Mouse (Mus musculus) cerebellum, adult 18-20 months (tissue): ENCODE results near the gene Tnfrsf13b.
A peak's percentile ranks its signal among the peaks of the same experiment; 100 is the strongest.
"Not testable (repeated sequence)": the region's sequence is repeated elsewhere in the genome, so short reads cannot be mapped to it uniquely, and the experiment has no call there.

ENCODE experiments used
- DNase-seq, 2 experiments: peaks; one replicate each; pipeline ENCODE4 v3.0.0; 2021

Tnfrsf13b gene

DNA sequence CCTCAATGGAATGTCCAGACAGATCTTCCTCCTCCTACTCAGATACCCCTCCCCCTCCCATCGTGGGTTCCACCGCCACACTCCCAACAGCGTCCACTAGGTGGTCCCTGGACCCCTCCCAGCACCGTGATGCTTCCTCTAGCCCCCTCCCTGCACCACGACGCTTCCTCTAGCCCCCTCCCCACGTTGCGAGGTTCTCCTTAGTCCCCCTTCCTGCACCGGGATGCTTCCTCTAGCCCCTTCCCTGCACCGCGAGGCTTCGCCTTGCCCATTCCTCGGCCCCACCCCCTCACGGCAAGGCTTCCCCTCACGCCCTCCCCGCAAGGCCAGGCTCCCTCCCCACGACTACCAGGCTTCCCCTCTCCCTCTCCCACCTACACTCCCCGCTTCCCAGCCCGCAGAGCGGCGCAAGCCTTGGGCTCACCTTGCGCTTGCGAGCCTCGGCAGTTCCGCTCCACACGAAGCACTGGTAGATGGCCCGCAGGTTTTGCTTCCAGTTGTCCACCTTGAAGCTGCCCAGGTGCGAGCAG, 47.8 kb downstream of the Tnfrsf13b start:
- peak in 1 of 2 experiments; percentile 67 for DNase-seq

DNA sequence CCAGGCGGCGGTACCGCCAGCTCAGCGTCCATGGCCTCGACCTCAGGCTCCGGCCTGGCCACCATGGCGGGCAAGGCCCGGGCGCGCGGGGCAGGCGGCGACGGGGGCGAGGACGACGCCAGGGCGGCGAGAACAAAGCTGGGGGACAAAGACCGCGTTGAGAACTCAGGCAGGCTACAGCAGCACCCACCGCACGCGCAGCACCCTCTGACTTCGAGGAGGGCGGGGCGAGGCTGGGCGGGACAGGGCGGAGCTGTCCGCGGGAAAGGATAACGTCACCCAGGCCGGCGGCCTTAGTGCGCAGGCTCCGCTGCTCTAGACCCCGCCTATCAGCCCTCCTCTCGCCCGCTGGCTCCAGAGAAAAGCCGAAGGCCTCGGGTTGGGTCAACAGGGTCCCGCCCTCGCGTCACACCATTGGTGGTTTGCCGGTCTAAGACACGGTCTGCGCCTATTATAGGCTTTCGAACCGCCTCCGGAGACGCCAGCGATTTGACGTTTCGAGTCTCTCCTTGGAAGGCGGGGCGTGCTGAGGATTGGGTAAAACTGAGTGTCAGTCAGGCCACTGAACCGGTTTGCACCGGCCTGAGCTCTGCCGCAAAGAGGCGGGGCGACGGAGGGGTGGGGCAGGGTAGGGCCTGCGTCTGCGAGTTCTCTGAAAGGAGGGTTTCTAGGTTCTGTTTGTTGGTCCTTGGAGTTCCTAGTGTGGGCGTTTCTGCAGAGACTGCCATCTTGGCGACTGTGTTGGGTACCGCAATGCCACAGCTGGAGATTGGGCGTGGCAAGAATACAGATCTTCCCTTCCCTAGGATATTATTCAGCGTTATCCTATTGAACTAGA, 48.5 kb downstream of the Tnfrsf13b start, which contains the start of gene Usp22:
Usp22 (minus strand) TSS at position 235 of the 838 bp plus-strand sequence.
- peak; percentile 97 to 100 for DNase-seq

DNA sequence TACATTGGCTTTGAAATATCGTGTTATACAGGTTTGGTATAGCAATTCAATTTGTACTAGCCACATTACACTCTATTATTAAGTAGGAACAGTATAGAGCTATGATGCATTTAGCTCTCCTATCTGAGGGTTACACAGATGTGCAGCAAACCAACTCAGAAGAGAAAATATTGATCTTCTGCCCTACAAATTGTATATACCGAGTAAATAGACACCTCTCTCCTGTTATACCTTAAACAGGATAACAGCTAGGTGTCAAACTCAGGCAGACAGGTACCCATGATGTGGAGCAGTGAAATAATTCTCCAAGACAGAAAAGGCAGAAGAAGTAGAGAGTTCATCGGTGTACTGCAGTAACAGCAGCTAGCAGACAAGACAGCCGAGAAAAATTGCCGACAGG, 49.2 kb downstream of the Tnfrsf13b start:
- no peak for DNase-seq

DNA sequence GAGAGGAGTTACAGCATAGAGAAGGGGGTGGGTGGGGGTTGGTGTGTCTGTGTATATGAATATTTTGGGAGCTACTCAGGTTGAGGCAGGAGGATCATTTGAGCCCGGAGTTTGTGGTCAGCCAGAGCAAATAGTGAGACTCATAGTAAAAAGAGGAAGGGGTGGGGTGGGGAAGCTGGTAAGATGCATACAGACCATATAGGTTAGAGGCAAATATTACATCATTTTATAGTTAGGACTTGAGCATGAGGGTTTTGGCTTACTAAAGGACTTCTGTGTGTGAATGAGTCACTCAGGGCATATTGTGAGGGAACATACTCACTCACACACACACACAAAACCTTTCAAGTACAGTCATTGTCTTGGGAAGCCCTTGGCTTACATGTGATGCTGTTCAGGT, 49.8 kb downstream of the Tnfrsf13b start:
- no peak for DNase-seq

DNA sequence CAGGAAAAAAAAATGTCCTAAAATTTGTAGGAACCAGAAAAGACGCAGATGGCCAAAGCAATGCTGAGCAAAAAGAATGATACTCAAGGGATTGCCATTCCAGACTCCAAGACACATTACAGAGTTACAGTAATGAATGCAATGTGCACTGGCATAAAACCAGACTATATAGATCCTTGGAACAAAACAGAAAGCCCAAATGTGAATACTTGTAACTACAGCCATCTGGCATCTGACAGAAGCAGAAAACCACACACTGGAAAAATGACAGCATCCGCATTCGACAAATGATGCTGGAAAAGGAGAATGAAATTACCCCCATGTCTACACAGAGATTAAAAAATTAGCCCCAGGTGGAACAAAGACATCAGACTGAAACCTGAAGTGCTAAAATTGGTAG, 53.8 kb downstream of the Tnfrsf13b start:
- no peak for DNase-seq

DNA sequence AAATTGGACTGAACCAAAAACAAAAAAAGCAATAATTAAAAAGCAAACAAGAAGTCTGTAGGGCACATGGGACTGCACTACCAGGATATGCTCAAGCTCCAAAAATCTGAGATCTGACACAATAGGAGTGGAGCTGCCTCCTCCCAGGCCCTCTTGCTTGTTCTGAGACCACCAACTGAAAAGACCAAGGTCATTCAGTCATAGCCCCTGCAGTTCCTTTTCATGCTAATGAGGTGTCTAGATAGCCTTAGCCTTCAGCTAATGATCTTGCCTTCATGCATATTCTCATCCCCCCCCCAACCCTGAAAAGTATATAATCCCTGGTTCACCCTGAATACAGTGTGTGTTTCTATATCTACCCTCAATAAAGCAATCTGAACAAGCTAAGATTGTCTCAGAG, 55.1 kb downstream of the Tnfrsf13b start:
- DNase-seq = no peak

DNA sequence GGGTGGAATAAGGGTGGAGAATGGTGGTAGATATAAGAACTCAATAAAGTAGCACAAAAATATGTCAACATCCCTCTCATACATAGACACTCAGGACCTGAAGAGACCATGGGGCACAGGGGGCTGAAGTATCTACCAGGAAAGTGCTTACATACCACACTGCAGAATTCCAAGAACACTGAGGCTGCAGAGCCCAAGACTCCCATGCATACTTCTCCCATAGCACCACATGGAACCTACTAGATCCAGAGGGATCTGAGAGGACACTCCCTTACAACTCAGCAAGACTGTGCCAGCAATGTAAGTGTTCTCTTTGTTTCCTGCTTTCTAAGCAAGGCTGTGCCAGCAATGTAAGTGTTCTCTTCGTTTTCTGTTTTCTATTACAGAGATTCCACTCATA, 57.3 kb downstream of the Tnfrsf13b start:
- no peak for DNase-seq

DNA sequence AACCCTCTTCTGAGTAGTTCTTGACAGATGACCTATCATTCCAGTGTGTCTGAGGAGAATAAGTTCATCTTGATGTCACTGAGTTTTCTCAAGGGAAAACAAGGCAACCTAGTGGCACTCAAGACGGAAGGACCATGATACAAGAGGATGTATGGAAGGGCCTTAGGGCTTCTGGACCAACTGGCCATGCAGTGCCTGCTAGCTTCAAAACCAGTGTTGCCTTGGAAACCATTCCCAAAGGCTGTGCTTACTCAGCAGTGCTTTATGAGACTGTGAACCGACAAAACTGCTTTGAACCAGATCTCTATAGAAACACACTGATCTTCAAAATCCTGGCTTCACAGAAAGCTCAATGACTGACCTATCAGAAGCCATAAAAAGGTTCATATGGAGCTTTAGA, 64.2 kb downstream of the Tnfrsf13b start:
- DNase-seq = no peak

DNA sequence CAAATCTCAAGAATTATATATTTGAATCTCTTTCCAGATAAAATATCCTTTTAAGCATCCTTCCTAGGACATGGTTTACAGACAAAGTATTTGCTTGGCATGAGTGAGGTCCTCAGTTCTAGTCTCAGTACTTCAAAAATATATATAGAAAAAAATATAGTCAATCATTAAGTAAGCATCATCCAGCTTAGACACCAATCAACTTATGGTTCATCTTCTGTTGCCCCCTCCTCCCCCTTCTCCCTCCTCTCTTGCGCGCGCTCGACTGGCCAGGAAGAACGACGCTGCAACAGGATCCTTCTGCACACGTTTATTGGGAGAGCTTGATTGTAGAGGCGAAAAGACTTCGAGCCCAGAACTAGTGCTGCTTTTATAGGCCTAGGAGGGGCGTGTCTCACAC, 65.6 kb downstream of the Tnfrsf13b start:
- not testable (repeated sequence) for DNase-seq

DNA sequence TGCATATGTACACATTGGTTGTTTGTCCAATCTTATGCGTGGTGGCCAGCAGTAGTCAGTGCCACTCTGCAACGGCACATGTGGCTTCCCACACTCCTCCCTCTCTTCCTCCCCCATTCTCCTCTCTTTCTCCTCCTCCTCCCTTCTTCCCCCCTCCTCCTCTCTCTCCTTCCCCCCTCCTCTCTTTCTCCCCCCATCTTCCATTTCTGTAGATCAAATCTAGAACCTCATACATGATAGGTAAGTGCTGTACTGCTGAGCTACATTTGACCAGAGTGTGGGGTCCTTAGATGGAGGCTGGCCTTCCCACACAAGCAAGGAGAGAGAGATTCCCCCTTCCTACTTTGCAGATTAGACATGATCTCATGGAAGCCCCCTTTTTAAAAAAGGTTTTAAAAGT, 66.2 kb downstream of the Tnfrsf13b start:
- DNase-seq = no peak

DNA sequence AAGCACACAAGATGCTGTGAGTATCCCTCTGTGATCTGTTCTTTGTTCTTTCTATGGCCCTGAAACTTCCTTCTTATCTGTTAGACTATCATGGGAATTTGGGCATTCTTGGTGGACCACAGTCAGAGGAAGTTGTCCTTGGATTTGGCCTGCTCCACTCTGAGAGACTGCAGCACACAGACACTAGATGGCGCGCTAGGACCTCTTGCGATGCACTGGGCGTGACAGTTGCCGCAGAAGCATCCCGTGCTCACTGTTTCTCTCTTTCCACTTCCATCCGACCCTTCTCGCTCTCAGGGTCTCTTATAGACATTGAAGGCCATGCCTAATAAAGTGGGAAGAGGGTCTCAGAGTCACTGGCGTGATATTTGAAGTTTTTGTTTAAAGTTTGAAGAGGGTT, 66.8 kb downstream of the Tnfrsf13b start:
- DNase-seq = peak; percentile 87 to 92

DNA sequence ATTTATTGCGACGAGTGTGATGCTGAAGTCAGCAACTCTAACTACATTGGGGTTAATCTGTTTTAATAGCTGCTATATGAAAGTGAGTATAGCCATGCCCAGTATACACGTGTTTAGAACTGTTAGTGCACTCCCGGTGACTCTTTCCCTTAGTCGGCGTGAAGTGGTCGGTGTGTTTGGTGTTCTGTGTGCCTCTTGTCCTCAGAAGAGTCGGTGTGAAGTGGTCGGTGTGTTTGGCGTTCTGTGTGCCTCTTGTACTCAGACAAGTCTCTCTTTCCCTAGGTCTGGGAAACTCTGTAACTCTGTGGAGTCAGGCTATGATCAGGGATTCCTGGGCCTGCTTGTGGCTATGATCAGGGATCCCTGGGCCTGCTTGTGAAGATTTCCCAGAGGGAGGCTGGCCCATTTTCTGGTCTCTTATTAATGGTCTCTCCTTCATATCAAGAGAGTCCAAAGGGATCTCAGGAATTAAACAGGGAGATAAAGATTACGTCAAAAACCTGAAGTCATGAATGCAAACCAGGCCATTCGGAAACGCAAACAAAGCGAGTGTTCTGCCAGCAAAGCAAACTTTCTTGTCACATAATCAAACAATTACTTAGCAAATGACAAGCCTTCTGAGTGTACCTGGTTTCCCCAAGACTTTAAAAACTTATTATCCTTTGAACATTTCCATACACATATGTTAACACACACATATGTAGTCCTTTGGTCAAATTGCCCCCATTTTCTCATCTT, 70.2 kb downstream of the Tnfrsf13b start:
- DNase-seq = no peak

DNA sequence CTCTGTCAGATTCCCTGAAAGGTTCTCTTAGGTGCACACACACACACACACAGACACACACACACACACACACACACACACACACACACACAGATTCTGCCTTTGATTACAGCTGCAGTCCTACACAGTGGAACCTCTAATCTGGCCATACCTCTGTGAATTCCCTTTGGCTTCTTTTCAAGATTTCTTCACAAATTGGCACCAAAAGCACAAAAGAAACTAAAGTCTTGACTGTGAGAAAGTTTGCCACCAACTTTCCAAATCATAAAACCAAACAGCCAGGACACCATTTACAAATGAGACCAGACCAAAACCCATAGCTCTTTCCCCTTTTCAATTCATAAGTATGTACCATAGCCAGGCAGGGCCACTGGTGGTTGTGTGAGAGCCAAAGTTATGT, 71.4 kb downstream of the Tnfrsf13b start:
- no peak for DNase-seq
